Mouse (Mus musculus): ENCODE results near the gene Rab23.
A peak's percentile ranks its signal among the peaks of the same experiment; 100 is the strongest.
"Not testable (repeated sequence)": the region's sequence is repeated elsewhere in the genome, so short reads cannot be mapped to it uniquely, and the experiment has no call there.

The Rab23 gene

GRCm38 (mm10) chr1:33733044-33733443 lies 13.4 kb downstream of the Rab23 start:
- no peak for DNase-seq (ENCODE audit: low read depth, low spot score)

GRCm38 (mm10) chr1:33734001-33734685 lies 14.5 kb downstream of the Rab23 start:
- no peak for DNase-seq (ENCODE audit: low read depth, low spot score)

GRCm38 (mm10) chr1:33738281-33738680 lies 18.6 kb downstream of the Rab23 start:
- no peak for DNase-seq (ENCODE audit: low read depth, low spot score)

GRCm38 (mm10) chr1:33738681-33739278 lies 19.1 kb downstream of the Rab23 start:
- no peak for DNase-seq (ENCODE audit: low read depth, low spot score)

DNA sequence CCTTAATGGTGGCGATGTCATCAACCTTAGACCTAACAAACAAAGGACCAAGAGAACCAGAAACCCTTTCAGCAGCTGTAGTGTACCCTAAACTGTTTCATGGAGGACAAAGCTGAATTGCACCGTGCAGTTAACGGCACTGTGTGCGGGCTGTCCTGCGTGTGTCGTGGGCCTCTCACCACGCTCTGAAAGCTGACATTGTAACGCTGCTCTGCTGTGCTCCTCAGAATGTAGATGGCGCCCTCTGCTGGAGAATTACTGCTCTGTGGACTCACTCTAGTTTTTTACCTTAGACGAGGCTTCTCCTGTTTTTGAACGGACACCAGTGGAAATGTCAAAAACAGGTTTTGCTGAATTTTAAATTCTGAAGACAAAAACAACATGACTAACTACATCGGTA lies 19.6 kb downstream of the Rab23 start:
- DNase-seq (ENCODE audit: low read depth, low spot score), result peak; percentile 84

GRCm38 (mm10) chr1:33742903-33743302 lies 23.2 kb downstream of the Rab23 start:
- peak; percentile 83 for DNase-seq (ENCODE audit: low read depth, low spot score)

DNA sequence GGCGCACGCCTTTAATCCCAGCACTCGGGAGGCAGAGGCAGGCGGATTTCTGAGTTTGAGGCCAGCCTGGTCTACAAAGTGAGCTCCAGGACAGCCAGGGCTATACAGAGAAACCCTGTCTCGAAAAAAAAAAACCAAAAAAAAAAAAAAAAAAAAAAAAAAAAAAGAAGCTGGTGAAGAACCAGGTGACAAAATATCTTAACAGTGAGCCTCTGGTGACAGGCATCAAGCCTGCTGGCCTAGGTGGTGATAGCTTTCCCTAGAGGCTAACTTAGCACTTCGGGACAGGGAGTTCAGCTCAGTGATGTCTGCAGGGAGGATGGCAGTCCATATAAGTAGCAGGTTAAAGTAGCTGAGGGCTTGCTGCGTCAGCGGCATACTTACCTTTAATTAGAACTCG lies 25.1 kb downstream of the Rab23 start:
- DNase-seq (ENCODE audit: low read depth, low spot score), result not testable (repeated sequence)

- no peak for DNase-seq (ENCODE audit: low read depth, low spot score)
These were observed 26.2 kb downstream of the Rab23 start for GRCm38 (mm10) chr1:33745901-33746300.

DNA sequence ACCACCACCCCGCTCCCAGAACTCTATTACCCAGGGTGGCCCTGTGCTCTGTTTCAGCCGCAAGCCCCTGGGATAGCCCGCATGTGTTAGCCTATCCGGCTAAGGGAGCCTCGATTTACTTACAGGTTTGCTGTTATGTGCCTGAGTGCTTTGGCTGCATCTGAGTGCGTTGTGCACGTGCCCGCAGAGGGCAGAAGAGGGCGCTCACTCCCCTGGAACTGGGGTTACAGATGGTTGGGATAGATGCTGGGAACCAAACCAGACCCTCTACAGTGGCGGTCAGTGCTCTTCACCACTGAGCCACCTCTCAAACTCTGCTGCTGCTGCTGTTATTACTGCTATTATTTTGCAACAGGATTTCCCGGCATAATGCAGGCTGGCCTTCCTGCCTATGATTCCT lies 29.4 kb downstream of the Rab23 start:
- DNase-seq (ENCODE audit: low read depth, low spot score), result no peak

DNA sequence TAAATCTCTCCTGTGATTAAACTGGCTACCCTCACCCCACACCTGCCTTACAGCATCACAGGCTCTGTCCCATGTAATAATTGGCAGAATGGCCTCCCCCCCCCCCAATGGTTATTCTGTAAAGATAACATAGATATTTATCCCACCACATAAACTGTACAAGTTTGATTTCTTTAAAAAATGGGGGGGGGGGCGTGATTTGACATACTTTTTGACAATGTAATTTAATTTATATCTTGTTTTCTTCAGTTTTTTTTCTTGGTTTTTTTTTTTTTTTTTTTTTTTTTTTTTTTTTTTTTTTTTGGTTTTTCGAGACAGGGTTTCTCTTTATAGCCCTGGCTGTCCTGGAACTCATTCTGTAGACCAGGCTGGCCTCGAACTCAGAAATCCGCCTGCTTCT lies 30.0 kb downstream of the Rab23 start:
- DNase-seq (ENCODE audit: low read depth, low spot score), result not testable (repeated sequence)

GRCm38 (mm10) chr1:33751283-33751682 lies 31.6 kb downstream of the Rab23 start:
- DNase-seq (ENCODE audit: low read depth, low spot score), result no peak

DNA sequence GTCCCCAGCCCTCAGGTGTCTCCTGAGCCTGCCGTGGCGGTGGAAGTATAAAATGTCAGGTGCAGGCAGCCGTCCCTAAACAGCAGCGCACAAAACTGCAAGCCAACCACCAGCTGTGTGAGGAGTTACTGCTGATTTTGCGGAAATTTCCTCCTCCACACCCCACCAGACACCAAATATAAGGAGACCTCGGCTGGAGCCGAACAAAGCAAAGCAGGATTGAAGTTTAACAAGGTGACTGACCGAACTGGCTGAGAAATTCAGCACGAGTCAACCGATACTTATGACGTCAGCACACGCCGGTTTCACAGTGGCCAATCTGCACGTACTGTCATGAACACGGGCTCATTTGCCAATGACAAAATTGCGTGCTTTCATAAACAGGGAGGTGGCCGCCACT lies 34.4 kb downstream of the Rab23 start:
- no peak for DNase-seq (ENCODE audit: low read depth, low spot score)

DNA sequence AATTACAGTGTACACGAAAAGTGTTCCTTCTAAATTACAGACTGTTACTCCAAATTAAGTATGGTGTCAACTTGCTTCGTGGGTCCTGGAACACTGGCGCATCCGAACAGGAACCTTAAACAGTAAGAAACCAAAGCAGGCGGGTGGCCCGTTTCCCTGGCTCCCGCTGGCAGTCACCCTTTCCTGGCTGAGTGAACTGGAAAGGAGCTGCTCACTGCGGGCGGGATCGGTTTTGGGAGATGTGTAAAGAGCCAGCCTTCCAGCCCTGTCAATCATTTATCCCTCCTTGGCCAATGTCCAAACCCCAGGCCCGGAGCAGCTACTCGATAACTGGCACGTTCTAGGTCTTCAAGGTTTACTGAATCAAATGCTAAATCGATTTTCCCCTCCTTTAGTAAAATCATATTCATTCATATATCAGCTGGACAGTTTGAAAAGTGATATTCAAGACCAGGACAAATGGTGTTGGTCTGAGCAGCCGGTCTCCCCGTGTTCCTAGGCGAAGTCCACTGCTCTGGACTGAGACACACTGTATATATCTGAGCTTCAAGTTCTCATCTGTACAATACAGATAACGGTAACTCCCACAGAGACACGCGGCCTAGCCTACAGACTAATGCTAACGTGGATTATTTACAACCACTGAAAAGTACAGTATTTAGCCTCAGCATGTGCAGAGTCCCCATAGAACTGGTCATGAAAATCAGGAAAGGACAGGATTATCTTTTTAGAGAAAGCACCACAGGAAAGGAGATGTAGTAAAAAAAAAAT lies 35.5 kb downstream of the Rab23 start:
- no peak for DNase-seq (ENCODE audit: low read depth, low spot score)

DNA sequence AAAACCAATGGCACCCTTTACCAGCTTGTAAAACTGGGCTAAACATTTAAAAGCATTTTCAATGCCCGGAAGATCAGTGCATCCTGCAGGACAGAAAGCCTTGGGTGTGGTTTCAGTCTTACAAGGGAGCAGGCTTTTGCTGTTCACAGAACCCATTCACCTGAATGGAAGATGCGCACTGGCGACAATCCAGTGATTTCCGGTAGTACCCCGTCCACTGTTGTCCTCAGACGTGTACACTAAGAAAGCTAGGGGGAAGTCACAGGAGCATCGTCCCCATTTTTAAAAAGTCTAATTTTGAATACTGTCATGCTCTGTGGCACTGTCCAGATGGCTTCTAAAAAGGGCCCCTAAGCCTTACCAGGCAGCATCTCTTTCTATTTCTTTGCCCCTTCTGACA lies 36.1 kb downstream of the Rab23 start:
- no peak for DNase-seq (ENCODE audit: low read depth, low spot score)

DNA sequence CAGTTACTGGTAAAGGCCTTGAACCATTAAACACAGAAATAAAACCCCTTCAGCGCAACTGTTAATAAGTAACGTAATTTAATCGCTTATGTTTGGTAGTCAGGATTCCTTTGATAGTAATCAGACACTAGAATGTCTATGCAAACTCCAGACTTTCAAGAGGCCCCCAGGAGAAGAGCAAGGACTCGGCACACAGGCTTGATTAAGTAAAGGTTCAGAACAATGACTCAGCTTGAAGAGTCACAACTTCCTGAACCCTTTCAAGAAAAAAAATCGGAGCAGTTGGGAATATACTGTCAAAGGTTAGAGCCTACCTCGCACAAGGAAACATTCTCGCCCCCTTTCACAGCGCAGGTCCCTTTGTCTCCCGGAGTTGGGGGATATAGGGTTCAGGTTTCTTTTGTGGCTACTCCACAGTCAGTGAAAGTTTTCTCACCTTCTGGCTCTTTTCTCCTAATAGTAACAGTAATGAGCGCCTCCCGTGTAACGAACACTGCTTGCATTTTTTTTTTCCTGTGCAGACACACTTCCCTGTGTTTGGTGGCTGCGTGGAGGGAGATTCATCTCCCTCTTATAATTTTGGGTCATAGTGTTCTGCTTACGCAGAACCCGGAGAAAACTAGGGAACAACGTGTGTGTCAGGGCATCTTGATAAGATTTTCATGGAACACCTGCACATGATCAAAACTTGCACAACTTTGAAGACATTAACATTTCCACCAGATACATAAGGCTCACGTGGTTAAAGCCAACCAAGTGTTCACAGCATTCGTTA lies 36.8 kb downstream of the Rab23 start:
- DNase-seq (ENCODE audit: low read depth, low spot score), result no peak

DNA sequence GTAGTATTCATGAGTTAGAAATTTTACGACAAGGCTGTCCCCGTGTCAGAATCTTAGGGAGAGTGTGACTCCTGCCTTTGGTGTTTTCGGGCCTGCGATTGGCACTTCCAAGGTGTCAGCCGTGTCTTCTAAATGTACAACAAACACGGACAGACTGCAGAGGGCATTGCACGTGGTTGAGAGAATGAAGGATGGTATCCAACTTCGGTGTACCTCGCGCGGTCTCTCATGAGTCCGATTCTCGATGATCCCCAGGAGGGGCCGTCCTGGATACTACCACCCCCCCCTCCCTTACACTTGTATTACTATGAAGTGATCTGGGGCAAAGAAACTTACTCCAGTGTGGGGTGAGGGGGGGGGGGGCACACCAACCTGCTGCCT lies 37.3 kb downstream of the Rab23 start:
- no peak for DNase-seq (ENCODE audit: low read depth, low spot score)

DNA sequence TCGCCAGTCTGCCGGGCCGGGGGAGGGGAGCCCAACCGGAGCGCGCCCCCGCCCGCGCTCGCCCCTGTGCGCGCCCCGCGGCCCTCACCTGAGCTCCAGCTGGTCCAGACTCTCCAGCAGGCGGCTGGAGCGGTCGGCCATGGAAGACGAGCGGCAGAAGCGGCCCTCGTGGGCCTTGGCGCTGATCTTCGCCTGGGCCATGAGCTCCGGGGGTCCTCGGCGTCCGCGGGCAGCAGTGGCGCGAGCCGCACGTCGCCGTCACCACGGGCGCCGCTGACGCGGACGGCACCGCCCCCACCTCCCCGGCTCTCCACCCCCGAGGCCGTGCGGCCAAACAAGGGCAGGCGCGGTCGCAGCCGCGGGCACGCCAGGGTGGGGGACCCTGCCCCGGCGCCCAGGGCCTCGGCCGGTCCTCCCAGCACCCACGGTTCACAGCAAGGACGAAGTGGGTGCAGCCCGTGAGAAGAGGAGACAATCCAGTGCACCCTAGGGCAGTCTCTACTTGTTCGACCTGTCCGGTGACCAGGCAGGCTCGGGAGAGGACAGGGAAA lies 37.9 kb downstream of the Rab23 start, which contains the start of gene Bag2:
Bag2 (minus strand) TSS at position 305 of the 551 bp plus-strand sequence.
- peak; percentile 69 for DNase-seq (ENCODE audit: low read depth, low spot score)

- DNase-seq (ENCODE audit: low read depth, low spot score), result no peak
These were observed 38.8 kb downstream of the Rab23 start for GRCm38 (mm10) chr1:33758488-33758887.

DNA sequence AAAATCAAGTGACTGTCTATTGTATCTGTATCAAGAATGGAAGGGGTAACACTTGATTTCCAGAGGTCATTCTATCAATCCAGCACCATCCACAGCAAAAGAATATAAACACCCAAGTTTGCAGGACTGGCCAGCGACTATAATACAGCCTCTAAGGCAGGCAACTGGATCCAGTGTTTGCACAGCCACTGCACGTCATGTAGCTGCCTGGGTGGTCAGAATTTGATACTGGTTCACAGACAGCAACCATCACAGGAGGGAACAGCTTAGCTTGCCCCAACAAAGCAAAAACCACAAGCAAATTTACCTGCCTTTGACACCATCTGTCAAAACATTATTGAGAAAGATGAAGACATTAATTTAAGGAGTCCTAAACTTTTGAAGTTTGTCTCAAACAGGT lies 44.1 kb downstream of the Rab23 start:
- DNase-seq (ENCODE audit: low read depth, low spot score), result no peak

DNA sequence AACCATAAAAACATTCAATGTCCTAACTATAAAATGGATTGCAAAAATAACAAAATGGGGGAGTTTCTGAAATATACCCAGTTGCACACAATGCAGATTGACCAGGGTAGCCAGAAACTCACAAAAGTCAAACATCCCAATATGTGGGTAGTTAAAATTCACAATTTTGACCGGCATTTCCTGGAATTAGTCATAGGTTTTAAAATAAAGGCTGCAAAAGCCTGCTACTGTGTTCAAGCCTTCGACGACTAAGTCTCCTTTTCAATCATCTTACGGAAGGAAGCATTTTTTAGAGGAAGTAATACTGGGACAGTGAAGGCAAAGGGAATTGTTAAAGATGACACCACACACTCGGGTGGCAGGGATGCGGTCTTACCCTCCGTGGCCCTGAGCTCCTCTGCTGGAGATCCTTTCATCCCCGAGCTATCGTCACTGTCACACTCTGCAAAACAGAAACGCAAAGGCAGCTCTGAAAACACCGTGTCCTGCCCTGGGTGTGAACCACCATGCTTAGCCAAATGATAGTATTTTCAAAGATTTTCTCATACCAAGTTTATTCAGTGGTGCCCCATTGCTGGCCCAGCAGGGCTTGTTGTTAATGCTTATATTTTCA lies 45.9 kb downstream of the Rab23 start:
- DNase-seq (ENCODE audit: low read depth, low spot score), result no peak
